Mouse (Mus musculus) frontal cortex, postnatal 14 days (tissue): Measurements from ENCODE around the gene Olfr447.

ENCODE experiments used
- DNase-seq, 2 experiments: peaks; one replicate each; pipeline ENCODE4 v3.0.0; 2022; ENCODE audit warnings: low spot score in 2 of 2

Olfr447 gene

GRCm38 (mm10) chr6:42908578-42908977 lies at the start of gene Olfr447:
Olfr447 (plus strand) TSS chr6:42908878.
- no peak for DNase-seq

- DNase-seq = no peak
Measured at GRCm38 (mm10) chr6:42860222-42860819, 48.4 kb upstream of the Olfr447 start.

- DNase-seq = no peak
Measured at GRCm38 (mm10) chr6:42869695-42870094, 39.0 kb upstream of the Olfr447 start.

GRCm38 (mm10) chr6:42876323-42876722 lies 32.4 kb upstream of the Olfr447 start:
- DNase-seq = no peak

GRCm38 (mm10) chr6:42890141-42890540 lies 18.5 kb upstream of the Olfr447 start, which contains the start of gene Olfr448:
Olfr448 (plus strand) TSS chr6:42890441.
- no peak for DNase-seq

- DNase-seq = no peak
Measured at GRCm38 (mm10) chr6:42900345-42900744, 8.3 kb upstream of the Olfr447 start.

GRCm38 (mm10) chr6:42921077-42921476 lies 12.4 kb downstream of the Olfr447 start, which contains the start of gene Olfr446:
Olfr446 (plus strand) TSS chr6:42921377.
- DNase-seq = no peak

- DNase-seq = no peak
Measured at GRCm38 (mm10) chr6:42948767-42949166, 40.1 kb downstream of the Olfr447 start, which contains the start of gene Olfr444. Olfr444 (plus strand) TSS chr6:42949067.
